Mouse (Mus musculus) intestine, embryonic 15.5 days (tissue): ENCODE measurements around the gene Srgap1. TPM values are rescaled to one million over a fixed set of nuclear protein-coding genes. Genes with fewer than 3 reads are reported as not detected.

Experiments used
- ATAC-seq: fragments of 200-750 bp; cut with Nextera tagmentation; 2 replicates; pipeline ENCODE4 v1.8.0; 2017; ENCODE audit warnings: moderate TSS enrichment, moderate library complexity
- H3K27ac ChIP-seq: fragments of 300-500 bp; sonication (generic); 2 replicates; pipeline ENCODE4 v1.5.1; 2015; ENCODE audit warnings: mild to moderate bottlenecking, inconsistent platforms
- H3K27me3 ChIP-seq: fragments of 300-500 bp; sonication (generic); replicated peaks from 2 replicates; pipeline ENCODE4 v1.6.1; 2015; ENCODE audit warnings: inconsistent platforms
- H3K36me3 ChIP-seq: fragments of 300-500 bp; sonication (generic); 2 replicates; pipeline ENCODE4 v1.6.1; 2015; ENCODE audit warnings: inconsistent platforms
- H3K4me1 ChIP-seq: fragments of 300-500 bp; sonication (generic); replicated peaks from 2 replicates; pipeline ENCODE4 v1.6.1; 2015; ENCODE audit warnings: inconsistent platforms
- H3K4me2 ChIP-seq: fragments of 300-500 bp; sonication (generic); replicated peaks from 2 replicates; pipeline ENCODE4 v1.6.1; 2015; ENCODE audit warnings: mild to moderate bottlenecking, inconsistent platforms
- H3K4me3 ChIP-seq: fragments of 300-500 bp; sonication (generic); replicated peaks from 2 replicates; pipeline ENCODE4 v1.5.1; 2015; ENCODE audit warnings: inconsistent platforms
- H3K9ac ChIP-seq: fragments of 300-500 bp; sonication (generic); 2 replicates; pipeline ENCODE4 v1.6.1; 2015; ENCODE audit warnings: inconsistent platforms
- H3K9me3 ChIP-seq: fragments of 300-500 bp; sonication (generic); 2 replicates; pipeline ENCODE4 v1.6.1; 2016; ENCODE audit warnings: inconsistent platforms
- WGBS: fragments of 180-500 bp; shearing (Covaris S2); methylation state at CpG from one replicate; pipeline ENCODE4 v1.1.7; 2015; 5-methylcytosine and 5-hydroxymethylcytosine counted together
- polyA plus RNA-seq: library from polyadenylated mRNA; unstranded; fragments of >200 nt; fragmentation: Nextera tagmentation; extraction: Ambion mirVana; gene quantifications from 2 replicates; pipeline ENCODE4 v1.2.1, GENCODE M21; 2015

Srgap1 gene
- polyA plus RNA-seq, 1 experiment from 2014 or later = 7.7 TPM

DNA sequence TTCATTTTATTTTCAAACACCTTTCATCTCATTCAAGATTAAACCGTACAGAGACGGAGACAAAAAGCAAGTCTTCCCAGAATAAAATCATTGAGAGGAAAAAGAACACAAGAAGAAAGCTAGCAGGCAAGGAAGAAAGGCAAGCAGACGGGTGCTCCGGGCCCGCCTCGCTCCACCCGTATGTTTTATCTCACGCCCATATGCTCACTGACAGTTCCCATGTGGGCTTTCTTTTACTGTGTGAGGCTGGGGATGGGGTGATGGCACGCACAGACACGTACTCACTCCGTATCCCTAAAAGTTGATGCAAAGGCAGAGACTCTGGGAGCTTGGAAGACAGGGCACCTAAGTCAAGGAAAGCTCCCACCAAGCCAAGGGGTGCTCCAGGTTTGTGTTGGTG lies 90.6 kb downstream of the Srgap1 start:
- Histone ChIP-seq H3K4me2 (no peak overlapping the region), H3K27ac (no peak overlapping the region), H3K36me3 (no peaks in the 10 kb centered on the region), H3K9me3 (no peaks in the 10 kb centered on the region), H3K4me3 (no peak overlapping the region), H3K9ac (no peak overlapping the region), H3K4me1 (peaks cover 6% of the 10 kb centered on the region; the same call in 1 of the 2 replicates), H3K27me3 (no peaks in the 10 kb centered on the region)
- 57% methylated on average over 11 of the region's 11 CpGs for WGBS
- ATAC-seq = no peak

DNA sequence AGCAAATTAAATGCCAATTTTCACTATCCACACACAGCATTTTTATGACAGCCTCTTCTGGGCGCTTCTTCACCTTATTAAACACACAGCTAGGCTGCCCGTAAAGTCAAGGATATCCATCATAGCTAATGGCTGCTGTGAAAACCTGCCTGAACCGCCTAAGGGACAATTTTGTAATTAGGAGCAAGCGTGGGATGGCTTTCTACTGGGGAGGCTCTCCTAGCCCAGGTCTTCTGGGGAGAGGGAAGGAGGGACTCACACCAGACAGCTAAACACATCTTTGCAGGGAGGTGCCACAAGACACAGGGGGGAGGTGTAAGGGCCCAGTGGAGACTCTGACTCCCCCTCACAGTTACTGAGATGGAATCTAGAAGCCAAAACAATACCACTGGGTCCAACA lies 91.4 kb downstream of the Srgap1 start:
- peaks cover 6% of the 10 kb centered on the region; the same call in 1 of the 2 replicates for H3K4me1 ChIP-seq
- no peak overlapping the region for H3K27ac ChIP-seq
- ATAC-seq = no peak
- H3K27me3 ChIP-seq = no peaks in the 10 kb centered on the region
- 61% methylated on average over 4 of the region's 4 CpGs for WGBS
- H3K36me3 ChIP-seq = no peaks in the 10 kb centered on the region
- no peak overlapping the region for H3K4me2 ChIP-seq
- H3K4me3 ChIP-seq = no peak overlapping the region
- no peaks in the 10 kb centered on the region for H3K9me3 ChIP-seq
- H3K9ac ChIP-seq = no peak overlapping the region

DNA sequence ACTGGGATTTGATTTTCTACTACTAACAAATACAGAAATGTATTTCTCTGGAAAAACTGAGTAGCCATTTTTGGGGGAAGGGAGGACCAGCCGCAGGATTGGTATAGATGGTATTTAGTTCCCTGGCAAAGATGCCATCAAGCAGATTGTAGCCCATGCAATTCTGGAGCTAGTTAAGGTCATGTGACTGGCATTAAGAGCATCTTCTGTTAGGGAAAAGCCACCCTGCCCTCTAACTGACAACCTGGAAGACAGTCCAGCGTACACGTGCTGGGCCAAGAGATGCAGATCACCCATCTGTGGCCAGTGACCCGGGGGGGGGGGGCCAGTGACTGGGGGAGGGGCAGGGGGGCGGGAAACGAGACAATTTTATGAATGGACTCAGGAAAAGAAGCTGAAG lies 92.2 kb downstream of the Srgap1 start:
- Histone ChIP-seq H3K27me3 (no peaks in the 10 kb centered on the region), H3K4me3 (no peak overlapping the region), H3K27ac (no peak overlapping the region), H3K4me1 (peaks cover 6% of the 10 kb centered on the region; the same call in 1 of the 2 replicates), H3K9me3 (no peaks in the 10 kb centered on the region), H3K4me2 (no peak overlapping the region), H3K9ac (no peak overlapping the region), H3K36me3 (no peaks in the 10 kb centered on the region)
- WGBS = 76% methylated on average over 6 of the region's 6 CpGs
- no peak for ATAC-seq

DNA sequence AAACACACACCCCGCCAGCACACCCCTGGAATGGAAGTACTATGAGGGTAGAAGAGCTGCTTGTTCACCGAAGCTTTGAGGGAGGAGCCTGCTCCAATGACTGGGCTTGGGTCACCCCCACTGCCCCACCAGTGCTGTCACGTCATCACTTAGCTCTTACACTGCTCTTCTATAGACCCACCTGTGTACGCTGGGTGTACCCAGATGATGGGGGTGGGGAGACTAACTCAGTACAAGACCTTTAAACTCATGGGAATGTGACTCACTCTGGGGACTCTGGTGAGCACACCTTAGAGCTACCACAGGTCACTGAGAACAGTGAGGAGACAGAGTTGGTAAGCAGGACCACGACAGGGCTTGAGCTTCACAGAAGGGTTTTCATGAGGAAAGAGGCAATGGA lies 94.1 kb downstream of the Srgap1 start:
- H3K27me3 ChIP-seq = no peaks in the 10 kb centered on the region

DNA sequence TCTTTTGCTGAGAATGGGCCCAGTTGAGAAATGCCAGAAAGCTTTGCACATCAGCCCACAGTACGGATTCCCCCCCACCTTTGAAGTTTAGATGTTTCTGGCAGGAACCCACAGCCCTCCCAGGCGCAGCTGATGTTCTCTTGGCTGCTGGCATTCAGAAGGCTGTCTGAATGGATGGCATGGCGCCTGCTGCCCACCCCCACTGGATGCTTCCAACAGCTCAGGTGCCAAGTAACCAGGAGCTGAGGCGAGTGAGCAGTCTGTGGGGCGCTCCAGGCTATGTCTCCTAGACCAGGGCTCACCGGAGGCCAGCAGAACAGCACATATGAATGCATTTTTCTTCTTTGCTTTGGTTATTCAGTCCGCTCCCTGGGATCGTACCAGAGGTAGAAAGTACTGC lies 100.9 kb downstream of the Srgap1 start:
- Histone ChIP-seq H3K4me3 (no peak overlapping the region), H3K36me3 (no peaks in the 10 kb centered on the region), H3K27ac (no peak overlapping the region), H3K9me3 (no peaks in the 10 kb centered on the region), H3K4me1 (no peaks in the 10 kb centered on the region), H3K4me2 (no peak overlapping the region), H3K9ac (no peak overlapping the region), H3K27me3 (no peaks in the 10 kb centered on the region)
- no peak for ATAC-seq
- 83% methylated on average over 8 of the region's 8 CpGs for WGBS

More for the DNA sequence above, 94.1 kb downstream of the Srgap1 start:
- Histone ChIP-seq H3K36me3 (no peaks in the 10 kb centered on the region), H3K4me1 (peaks cover 6% of the 10 kb centered on the region; the same call in 1 of the 2 replicates), H3K27ac (no peak overlapping the region), H3K4me2 (no peak overlapping the region), H3K9ac (no peak overlapping the region), H3K9me3 (no peaks in the 10 kb centered on the region), H3K4me3 (no peak overlapping the region)
- no peak for ATAC-seq
- WGBS = 92% methylated on average over 5 of the region's 5 CpGs

DNA sequence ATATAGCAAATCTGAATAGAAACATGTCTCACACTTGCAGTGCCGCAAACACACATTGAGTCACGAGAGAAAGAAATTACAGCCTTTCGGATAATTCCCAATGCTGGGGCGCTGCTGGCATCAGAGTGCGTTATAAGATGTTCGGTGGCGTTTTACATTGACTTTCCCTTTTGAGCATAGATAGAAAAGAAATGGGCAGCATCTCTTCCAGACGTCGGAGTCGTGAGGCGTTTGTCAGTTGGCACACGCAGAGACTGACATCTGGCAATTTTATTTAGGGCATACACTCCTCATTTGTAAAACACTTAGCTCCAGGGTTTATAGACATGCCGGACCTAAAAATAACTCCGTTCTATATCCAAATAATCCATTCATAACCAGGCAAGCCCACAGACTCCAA lies 115.2 kb downstream of the Srgap1 start:
- Histone ChIP-seq H3K9ac (no peak overlapping the region), H3K27me3 (no peaks in the 10 kb centered on the region), H3K4me2 (no peak overlapping the region), H3K36me3 (no peaks in the 10 kb centered on the region), H3K27ac (no peak overlapping the region), H3K4me3 (no peak overlapping the region), H3K9me3 (no peaks in the 10 kb centered on the region), H3K4me1 (no peaks in the 10 kb centered on the region)
- WGBS = 75% methylated on average over 14 of the region's 14 CpGs
- ATAC-seq = no peak

DNA sequence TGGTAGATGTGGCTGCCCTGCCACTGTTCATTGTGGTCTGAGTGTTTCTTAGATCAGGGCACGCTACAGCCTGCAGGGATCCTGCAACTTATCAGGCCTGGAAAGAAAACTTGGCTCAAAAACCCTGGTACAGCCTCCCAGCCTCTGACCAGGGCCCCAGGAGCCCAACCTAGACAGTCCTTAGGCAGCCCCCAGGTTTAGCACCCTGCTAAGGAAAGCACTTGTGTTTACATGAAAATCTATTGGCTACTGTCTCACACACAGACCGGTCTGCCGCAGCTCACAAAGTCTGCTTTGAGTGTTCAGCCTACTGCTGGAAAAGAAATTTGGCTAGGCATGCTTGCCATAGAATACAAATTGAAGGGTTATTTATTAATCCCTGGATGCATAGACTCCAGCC lies 121.0 kb downstream of the Srgap1 start:
- no peaks in the 10 kb centered on the region for H3K9me3 ChIP-seq
- H3K4me3 ChIP-seq = no peak overlapping the region
- WGBS = 54% methylated on average over 3 of the region's 3 CpGs
- no peak overlapping the region for H3K9ac ChIP-seq
- H3K4me2 ChIP-seq = no peak overlapping the region
- H3K4me1 ChIP-seq = 0 out of 2 replicates have a peak, but pooled peaks cover 3% of the 10 kb centered on the region
- no peaks in the 10 kb centered on the region for H3K36me3 ChIP-seq
- no peak for ATAC-seq
- no peaks in the 10 kb centered on the region for H3K27me3 ChIP-seq
- 0 out of 2 replicates have a peak overlapping the region, but pooled peaks have one; percentile 13 for H3K27ac ChIP-seq

DNA sequence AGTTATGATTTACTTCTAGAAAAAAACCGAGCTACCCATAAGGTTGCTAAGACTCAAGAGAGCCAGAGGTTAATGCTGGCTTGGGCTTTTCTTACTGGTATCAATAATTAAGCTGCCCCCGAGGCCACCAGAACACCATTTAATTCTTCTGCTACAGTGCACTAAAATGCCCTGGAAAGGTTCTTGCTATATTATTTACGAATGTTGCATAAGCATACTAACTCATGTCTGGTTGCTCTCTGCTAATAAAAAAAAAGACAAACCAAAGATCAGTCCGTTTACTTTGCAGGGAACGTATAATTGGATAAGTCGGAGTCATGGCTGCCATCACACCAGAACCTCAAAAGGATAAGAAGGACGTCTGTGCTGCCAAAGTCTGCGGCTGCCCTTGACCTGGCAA lies 128.1 kb downstream of the Srgap1 start:
- no peak for ATAC-seq
- H3K27me3 ChIP-seq = no peaks in the 10 kb centered on the region
- WGBS = 39% methylated on average over 8 of the region's 8 CpGs

DNA sequence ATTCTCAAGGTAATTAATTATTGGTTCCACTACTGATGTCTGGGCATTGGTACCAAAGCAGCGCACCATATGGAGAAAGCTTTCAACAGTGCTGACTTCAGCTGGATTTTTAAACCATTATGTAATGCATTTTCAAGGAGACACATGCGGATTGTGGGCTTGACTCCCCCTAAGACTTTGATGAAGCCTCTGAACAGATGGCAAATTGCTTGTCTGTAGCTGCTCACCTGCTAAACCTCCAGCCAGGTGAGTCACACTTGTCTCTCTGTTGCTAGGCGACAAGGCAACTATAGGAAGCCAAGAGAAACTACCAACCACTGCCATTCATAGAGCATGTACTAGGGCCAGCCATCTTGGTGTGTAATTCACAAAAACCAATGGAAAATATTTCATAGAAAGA lies 128.5 kb downstream of the Srgap1 start:
- H3K9ac ChIP-seq = no peak overlapping the region
- no peaks in the 10 kb centered on the region for H3K27me3 ChIP-seq
- no peak overlapping the region for H3K4me2 ChIP-seq
- H3K9me3 ChIP-seq = no peaks in the 10 kb centered on the region
- no peak overlapping the region for H3K27ac ChIP-seq
- no peak overlapping the region for H3K4me3 ChIP-seq
- ATAC-seq = no peak
- H3K36me3 ChIP-seq = no peaks in the 10 kb centered on the region
- peaks cover 5% of the 10 kb centered on the region for H3K4me1 ChIP-seq
- WGBS = 67% methylated on average over 3 of the region's 3 CpGs

More for the DNA sequence above, 128.1 kb downstream of the Srgap1 start:
- Histone ChIP-seq H3K27ac (no peak overlapping the region), H3K9ac (no peak overlapping the region), H3K4me1 (peaks cover 5% of the 10 kb centered on the region), H3K4me3 (no peak overlapping the region), H3K36me3 (no peaks in the 10 kb centered on the region), H3K9me3 (no peaks in the 10 kb centered on the region), H3K4me2 (no peak overlapping the region)

DNA sequence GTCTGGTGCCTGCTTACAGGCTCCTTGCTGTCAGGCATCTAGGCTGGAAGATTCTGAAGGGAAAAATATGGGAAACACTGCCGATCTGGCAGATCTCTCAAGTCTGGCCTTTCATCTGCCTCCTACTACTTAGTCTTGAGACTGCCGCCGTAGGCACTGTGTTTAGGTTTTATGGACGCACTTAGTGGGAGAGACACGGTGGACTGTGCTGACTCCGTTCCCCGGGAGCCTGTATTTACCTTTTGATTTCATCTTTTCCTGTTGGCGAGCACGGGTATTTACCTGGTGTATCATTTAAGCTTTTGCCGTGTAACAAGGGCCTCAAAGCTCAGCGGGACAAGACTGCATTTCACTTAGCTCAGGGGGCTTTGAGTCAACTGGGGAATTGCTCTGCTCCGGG lies 131.6 kb downstream of the Srgap1 start:
- 21% methylated on average over 12 of the region's 12 CpGs for WGBS
- Histone ChIP-seq H3K9me3 (no peaks in the 10 kb centered on the region), H3K9ac (no peak overlapping the region), H3K27me3 (no peaks in the 10 kb centered on the region), H3K4me1 (peaks cover 5% of the 10 kb centered on the region), H3K36me3 (no peaks in the 10 kb centered on the region), H3K27ac (no peak overlapping the region), H3K4me2 (peak overlapping the region; percentile 39), H3K4me3 (no peak overlapping the region)
- ATAC-seq = no peak

DNA sequence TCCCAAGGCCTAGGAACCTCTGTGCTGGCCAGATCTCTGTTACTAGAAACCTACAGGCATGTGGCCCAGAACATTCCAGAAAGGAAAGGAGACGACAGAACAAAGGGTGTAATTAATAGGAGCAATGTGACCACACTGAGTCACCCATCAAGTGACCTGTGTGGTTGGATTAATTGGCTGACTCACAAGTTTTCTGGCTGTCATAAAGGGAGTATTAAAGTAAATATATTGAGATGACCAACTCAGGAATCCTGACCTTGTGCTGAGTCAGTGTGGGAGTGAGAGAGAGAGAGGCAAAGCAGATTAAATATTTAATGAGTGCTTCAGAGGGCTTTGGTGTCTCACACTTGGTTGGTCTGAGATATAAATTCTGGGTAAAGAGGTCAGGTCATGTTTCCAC lies 143.0 kb downstream of the Srgap1 start:
- ATAC-seq = peak; percentile 76
- 0 out of 2 replicates have a peak, but pooled peaks cover 4% of the 10 kb centered on the region for H3K4me1 ChIP-seq
- H3K27ac ChIP-seq = no peak overlapping the region
- no peaks in the 10 kb centered on the region for H3K9me3 ChIP-seq
- H3K9ac ChIP-seq = no peak overlapping the region
- H3K36me3 ChIP-seq = no peaks in the 10 kb centered on the region
- no peak overlapping the region for H3K4me3 ChIP-seq
- no peak overlapping the region for H3K4me2 ChIP-seq
- WGBS = 36% methylated on average over 1 of the region's 1 CpGs
- no peaks in the 10 kb centered on the region for H3K27me3 ChIP-seq

DNA sequence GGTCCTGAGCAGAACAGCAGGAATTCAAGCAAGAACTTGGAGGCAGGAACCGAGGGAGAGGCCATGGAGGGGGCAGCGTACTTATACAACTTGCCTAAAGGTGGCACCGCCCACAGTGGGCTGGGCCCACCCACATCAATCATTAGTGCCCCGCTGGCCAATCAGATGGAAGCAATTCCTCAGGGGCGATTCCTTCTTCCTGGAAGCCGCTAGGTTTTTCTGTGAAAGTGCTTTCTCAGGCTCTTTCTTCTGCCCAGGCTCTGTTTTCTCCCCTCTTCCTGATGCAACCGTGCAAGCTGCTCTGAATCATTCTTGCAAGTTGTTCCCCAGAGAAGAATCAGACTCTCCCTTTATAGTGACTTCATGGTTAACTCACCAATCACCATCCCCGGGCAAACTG lies 144.5 kb downstream of the Srgap1 start:
- Histone ChIP-seq H3K36me3 (no peaks in the 10 kb centered on the region), H3K4me3 (no peak overlapping the region), H3K27ac (no peak overlapping the region), H3K9me3 (no peaks in the 10 kb centered on the region), H3K4me1 (0 out of 2 replicates have a peak, but pooled peaks cover 4% of the 10 kb centered on the region), H3K4me2 (no peak overlapping the region), H3K27me3 (no peaks in the 10 kb centered on the region), H3K9ac (no peak overlapping the region)
- no peak for ATAC-seq
- WGBS = 89% methylated on average over 8 of the region's 8 CpGs

DNA sequence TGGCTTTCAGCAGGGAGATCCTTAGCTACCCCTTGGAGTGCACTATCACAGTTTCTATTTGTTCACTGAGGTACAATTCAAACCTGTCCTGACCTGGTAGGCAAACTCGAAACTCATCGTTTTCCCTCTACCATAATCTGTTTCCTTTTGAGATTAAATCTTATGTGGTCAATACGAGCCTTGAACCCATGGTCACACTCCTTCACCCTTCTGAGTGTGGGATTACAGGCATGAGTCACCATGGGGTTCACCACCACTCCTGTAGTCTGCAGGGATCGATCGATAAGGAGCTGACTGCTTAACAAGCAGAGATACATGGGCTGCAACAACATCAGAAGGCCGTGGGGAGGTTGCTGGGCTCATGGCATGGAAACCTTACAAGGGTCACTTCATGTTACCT lies 146.3 kb downstream of the Srgap1 start:
- WGBS = 71% methylated on average over 6 of the region's 6 CpGs
- no peak for ATAC-seq

More for the DNA sequence above, 146.3 kb downstream of the Srgap1 start:
- Histone ChIP-seq H3K36me3 (no peaks in the 10 kb centered on the region), H3K27ac (no peak overlapping the region), H3K9ac (no peak overlapping the region), H3K4me1 (0 out of 2 replicates have a peak, but pooled peaks cover 4% of the 10 kb centered on the region), H3K4me3 (no peak overlapping the region), H3K9me3 (no peaks in the 10 kb centered on the region), H3K4me2 (no peak overlapping the region), H3K27me3 (no peaks in the 10 kb centered on the region)
